ENCODE assay signal across 20 mouse cellular contexts in genomic region chr19:41869296-41869695, GRCm38 (mm10). TPM values are rescaled to one million over a fixed set of nuclear protein-coding genes. Genes with fewer than 3 reads are reported as not detected.
DNase-seq lines count a peak whose midpoint lies in the region; ATAC-seq lines count a peak whose summit lies in the region.
"Had no signal": no experiment of that assay in that cellular context is flagged by ENCODE, and none has a peak within 500 bp of the region (broad histone marks: within the 10 kb centered on the region; RNA-seq: fewer than 3 reads in every experiment).

No protein-coding gene starts in this region.

- ATAC-seq in frontal cortex, adult (ENCODE audit: low TSS enrichment): peak; percentile 82
- ATAC-seq: forebrain, embryonic 15.5 days had no signal

- intact Hi-C loops in left cerebral cortex, postnatal 36 days (cut with DNase I): no loop called here

- DNase-seq in frontal cortex, postnatal 14 days (ENCODE audit: low spot score in 2 of 2): no peak
- peak; percentile 59 for DNase-seq in layer of hippocampus, adult 9-11 months
- DNase-seq in layer of hippocampus, postnatal 10 days (ENCODE audit: low spot score in 2 of 2): no peak
- peak; percentile 53 for DNase-seq in right cerebral cortex, adult 18-20 months
- DNase-seq in right cerebral cortex, postnatal 14 days: no peak
- DNase-seq in left cerebral cortex, postnatal 36 days (ENCODE audit: low spot score in 2 of 2): peak; percentile 32 to 41
- no peak for DNase-seq in hindbrain, embryonic 10.5 days (ENCODE audit: low spot score)
- DNase-seq: adrenal gland, adult 8-10 months; adrenal gland, postnatal 36 days; cerebellum, adult 11 months; cerebellum, postnatal 25 days; gastrocnemius, postnatal 36 days; heart, adult 11 months; heart, postnatal 36 days had no signal

- no peaks in the 10 kb centered on the region for H3K9me3 ChIP-seq in hindbrain, embryonic 10.5 days
- H3K9me3 ChIP-seq: embryonic facial prominence, embryonic 12.5 days; forebrain, embryonic 15.5 days; G1E; heart, embryonic 13.5 days; hindbrain, embryonic 12.5 days had no signal

- H3K4me3 ChIP-seq in hindbrain, embryonic 10.5 days: no peak overlapping the region
- H3K4me3 ChIP-seq: embryonic facial prominence, embryonic 12.5 days; forebrain, embryonic 15.5 days; heart, embryonic 13.5 days; hindbrain, embryonic 12.5 days had no signal

- no peaks in the 10 kb centered on the region for H3K27me3 ChIP-seq in hindbrain, embryonic 10.5 days (ENCODE audit: insufficient read depth, poor library complexity, severe bottlenecking)
- H3K27me3 ChIP-seq: embryonic facial prominence, embryonic 12.5 days; forebrain, embryonic 15.5 days; heart, embryonic 13.5 days; hindbrain, embryonic 12.5 days had no signal

- peaks cover 100% of the 10 kb centered on the region for H3K36me3 ChIP-seq in hindbrain, embryonic 10.5 days

- 93% methylated on average over 5 of the region's 5 CpGs for WGBS in hindbrain, embryonic 10.5 days

- no peaks in the 10 kb centered on the region for H3K4me1 ChIP-seq in hindbrain, embryonic 10.5 days (replicated peaks)
- H3K4me1 ChIP-seq: embryonic facial prominence, embryonic 12.5 days; forebrain, embryonic 15.5 days; heart, embryonic 13.5 days; hindbrain, embryonic 12.5 days had no signal

- no peak overlapping the region for H3K27ac ChIP-seq in hindbrain, embryonic 10.5 days
- H3K27ac ChIP-seq: embryonic facial prominence, embryonic 12.5 days; forebrain, embryonic 15.5 days; heart, embryonic 13.5 days; hindbrain, embryonic 12.5 days had no signal

RNA-seq across cellular contexts. Expression of gene Frat2, which starts 21.4 kb away (rescaled TPM):
- 10 to 100 TPM; 19.1 to 19.4 TPM for total RNA-seq in layer of hippocampus, postnatal 10 days (2021)
- 10 to 100 TPM in 1 of 2 experiments, 1 to 10 TPM in 1; 7.6 to 10.2 TPM for total RNA-seq in left cerebral cortex, postnatal 36 days (2021)
- 5.4 and 6.7 TPM in 2 replicates for polyA plus RNA-seq in hindbrain, embryonic 10.5 days (2016; fragmentation: Nextera tagmentation; extraction: Ambion mirVana)

RNA-seq across cellular contexts. Expression of gene Rrp12, which starts 26.7 kb away (rescaled TPM):
- 10 to 100 TPM; 36.3 to 37.1 TPM for total RNA-seq in layer of hippocampus, postnatal 10 days (2021)
- total RNA-seq in left cerebral cortex, postnatal 36 days (2021): 10 to 100 TPM; 32.2 to 34.1 TPM
- polyA plus RNA-seq in hindbrain, embryonic 10.5 days (2016; fragmentation: Nextera tagmentation; extraction: Ambion mirVana): 27.3 and 34.1 TPM in 2 replicates

RNA-seq across cellular contexts. Expression of gene Frat1, which starts 39.5 kb away (rescaled TPM):
- 10 to 100 TPM; 21.1 to 23.0 TPM for total RNA-seq in layer of hippocampus, postnatal 10 days (2021)
- total RNA-seq in left cerebral cortex, postnatal 36 days (2021): 10 to 100 TPM; 15.5 to 17.6 TPM
- 10.8 and 13.4 TPM in 2 replicates for polyA plus RNA-seq in hindbrain, embryonic 10.5 days (2016; fragmentation: Nextera tagmentation; extraction: Ambion mirVana)

RNA-seq across cellular contexts. Expression of gene Pgam1, which starts 42.4 kb away (rescaled TPM):
- 100 to 1,000 TPM; 451 to 486 TPM for total RNA-seq in layer of hippocampus, postnatal 10 days (2021)
- total RNA-seq in left cerebral cortex, postnatal 36 days (2021): 100 to 1,000 TPM; 530 to 626 TPM
- polyA plus RNA-seq in hindbrain, embryonic 10.5 days (2016; fragmentation: Nextera tagmentation; extraction: Ambion mirVana): 900 and 1,138 TPM in 2 replicates

Comparison
In these comparisons a context has a peak if more than half of its experiments do, and no peak if none do; other contexts are left out.
1. DNase-seq: peak in layer of hippocampus, adult 9-11 months (single experiment), right cerebral cortex, adult 18-20 months (single experiment) and left cerebral cortex, postnatal 36 days (2 of 2); none in frontal cortex, postnatal 14 days (0 of 2), layer of hippocampus, postnatal 10 days (0 of 2), right cerebral cortex, postnatal 14 days (single experiment) and hindbrain, embryonic 10.5 days (single experiment).